Mouse (Mus musculus): ENCODE results near the gene Dennd1a.

Dennd1a gene

DNA sequence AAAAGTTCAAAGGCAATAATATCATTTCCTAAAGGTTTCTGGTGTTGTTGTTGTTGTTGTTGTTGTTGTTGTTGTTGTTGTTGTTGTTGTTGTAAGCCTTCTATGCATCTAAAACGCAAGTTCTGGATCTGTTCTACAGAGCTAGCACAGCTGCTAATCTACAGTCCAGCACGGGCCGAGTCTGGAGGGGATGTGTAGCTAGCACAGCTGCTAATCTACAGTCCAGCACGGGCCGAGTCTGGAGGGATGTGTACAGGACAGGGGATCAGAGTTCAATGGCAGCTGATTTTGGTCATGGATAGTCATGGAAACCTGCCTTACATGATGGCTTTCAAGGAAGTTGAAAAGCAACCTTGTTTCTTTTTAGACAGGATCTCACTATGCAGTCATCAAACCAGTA lies 57.3 kb downstream of the Dennd1a start:
- DNase-seq (ENCODE audit: low spot score), result no peak

DNA sequence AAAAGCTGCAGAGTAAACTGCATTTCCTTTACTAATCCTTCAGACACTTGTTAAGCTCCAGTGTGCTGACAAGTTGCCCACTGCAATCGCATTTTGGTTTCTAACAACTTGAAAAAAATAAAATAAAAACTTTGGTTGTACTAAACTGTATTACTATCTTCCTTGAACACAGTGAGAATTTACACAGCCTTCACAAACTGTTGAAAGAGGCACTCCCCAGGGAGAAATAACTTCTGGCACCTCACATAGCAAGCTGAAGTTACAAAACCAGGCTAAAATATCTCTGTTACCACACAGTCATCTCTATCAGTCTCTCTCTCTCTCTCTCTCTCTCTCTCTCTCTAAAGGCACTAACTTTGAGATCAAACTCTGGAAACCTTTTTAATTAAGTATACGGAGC lies 63.4 kb downstream of the Dennd1a start:
- no peak for DNase-seq (ENCODE audit: low spot score)

- no peak for DNase-seq (ENCODE audit: low spot score)
These were observed 65.7 kb downstream of the Dennd1a start for GRCm38 (mm10) chr2:38221461-38221860.

DNA sequence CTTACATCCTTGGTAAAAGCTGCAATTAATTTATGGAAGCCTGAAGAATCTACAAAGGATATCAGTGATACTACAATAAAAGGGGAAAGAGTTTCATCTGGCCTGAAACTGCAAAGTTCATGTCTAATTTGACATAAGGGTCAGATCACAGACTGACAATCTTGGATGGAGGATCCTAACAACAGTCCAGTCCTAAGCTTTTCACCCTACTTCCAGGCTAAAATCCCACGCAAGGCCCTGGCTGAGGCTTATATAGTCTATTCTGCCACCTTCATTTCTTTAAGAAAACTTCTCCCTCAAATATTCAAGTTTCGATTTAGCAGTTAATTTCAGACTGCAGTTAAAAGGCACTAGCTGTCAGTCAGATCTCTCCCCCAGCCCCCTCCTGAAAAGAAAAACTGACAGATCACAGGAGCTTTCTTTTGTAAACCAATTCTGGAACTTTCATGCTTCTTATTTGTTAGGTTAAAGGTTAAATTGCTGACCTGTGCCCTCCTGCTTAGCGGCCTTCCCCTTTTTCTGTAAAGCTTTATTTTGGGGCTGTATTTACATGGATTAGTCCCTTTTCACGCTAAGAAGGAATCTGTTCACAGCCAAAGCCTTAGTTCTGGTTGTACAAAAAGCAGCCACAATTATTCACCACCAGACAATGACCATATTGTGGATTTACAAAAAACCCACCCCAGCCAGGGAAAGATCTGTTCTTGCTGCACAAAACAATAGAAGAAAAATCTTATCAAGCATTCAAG lies 66.3 kb downstream of the Dennd1a start:
- no peak for DNase-seq (ENCODE audit: low spot score)

GRCm38 (mm10) chr2:38219666-38220065 lies 67.5 kb downstream of the Dennd1a start:
- DNase-seq (ENCODE audit: low spot score), result no peak

DNA sequence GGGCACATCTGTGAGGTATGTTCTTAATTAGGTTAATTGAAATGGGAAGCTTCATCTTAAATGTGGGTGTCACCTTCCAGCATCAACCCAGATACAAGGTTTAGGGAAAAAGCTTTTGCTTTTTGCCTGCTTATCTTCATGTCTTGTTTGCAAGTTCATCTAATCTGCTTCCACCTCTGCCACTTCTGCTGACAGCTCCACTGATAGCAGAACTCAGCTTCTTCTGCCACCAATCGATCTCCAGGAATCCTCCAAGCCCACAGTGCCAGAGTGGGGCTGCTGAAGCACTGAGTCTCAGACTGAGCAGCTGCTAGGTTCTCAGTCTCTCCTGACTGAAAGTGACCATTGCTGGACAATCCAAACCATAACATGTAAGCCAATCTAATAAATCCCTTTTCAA lies 74.1 kb downstream of the Dennd1a start:
- DNase-seq (ENCODE audit: low spot score), result no peak

DNA sequence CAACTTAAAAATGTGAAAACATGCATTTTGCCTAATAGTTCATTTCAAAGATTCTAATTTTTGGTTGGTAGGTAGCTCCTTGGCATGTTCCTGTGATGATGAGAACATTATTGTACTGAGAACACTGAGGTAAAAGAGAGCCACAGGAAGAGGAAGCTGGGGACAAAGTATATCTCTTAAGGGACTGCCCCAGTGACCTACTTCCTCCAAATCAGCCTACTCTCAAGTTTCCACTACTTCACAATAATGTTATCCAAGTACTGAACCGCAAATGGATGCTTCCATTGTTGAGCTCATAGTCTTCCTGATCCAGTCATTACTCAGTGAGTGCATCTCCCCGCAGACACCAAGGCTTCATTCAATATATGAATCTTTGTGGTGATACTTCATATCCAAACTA lies 75.8 kb downstream of the Dennd1a start:
- no peak for DNase-seq (ENCODE audit: low spot score)

GRCm38 (mm10) chr2:38207752-38208151 lies 79.4 kb downstream of the Dennd1a start:
- DNase-seq (ENCODE audit: low spot score), result no peak

- no peak for DNase-seq (ENCODE audit: low spot score)
These were observed 81.9 kb downstream of the Dennd1a start for GRCm38 (mm10) chr2:38205281-38205680.

DNA sequence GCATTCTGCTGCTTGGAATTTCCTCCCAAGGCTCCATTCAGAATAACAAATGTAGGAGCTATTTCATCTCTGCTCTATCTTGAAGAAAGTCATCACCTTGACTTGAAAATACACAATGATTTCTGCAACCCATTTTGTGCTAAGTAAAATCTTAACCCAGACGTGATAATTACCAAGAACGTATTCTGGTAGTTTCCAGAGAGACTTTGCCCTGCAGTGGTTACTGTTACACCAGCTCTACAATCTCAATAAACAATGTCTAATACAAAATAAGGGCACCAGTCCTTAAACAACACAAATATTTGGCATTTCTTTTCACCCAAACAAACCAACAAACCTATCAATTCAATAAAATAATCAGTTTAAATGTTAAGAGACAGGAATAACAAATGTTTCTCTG lies 82.5 kb downstream of the Dennd1a start:
- no peak for DNase-seq (ENCODE audit: low spot score)

GRCm38 (mm10) chr2:38198072-38198471 lies 89.1 kb downstream of the Dennd1a start:
- DNase-seq (ENCODE audit: low spot score), result no peak

DNA sequence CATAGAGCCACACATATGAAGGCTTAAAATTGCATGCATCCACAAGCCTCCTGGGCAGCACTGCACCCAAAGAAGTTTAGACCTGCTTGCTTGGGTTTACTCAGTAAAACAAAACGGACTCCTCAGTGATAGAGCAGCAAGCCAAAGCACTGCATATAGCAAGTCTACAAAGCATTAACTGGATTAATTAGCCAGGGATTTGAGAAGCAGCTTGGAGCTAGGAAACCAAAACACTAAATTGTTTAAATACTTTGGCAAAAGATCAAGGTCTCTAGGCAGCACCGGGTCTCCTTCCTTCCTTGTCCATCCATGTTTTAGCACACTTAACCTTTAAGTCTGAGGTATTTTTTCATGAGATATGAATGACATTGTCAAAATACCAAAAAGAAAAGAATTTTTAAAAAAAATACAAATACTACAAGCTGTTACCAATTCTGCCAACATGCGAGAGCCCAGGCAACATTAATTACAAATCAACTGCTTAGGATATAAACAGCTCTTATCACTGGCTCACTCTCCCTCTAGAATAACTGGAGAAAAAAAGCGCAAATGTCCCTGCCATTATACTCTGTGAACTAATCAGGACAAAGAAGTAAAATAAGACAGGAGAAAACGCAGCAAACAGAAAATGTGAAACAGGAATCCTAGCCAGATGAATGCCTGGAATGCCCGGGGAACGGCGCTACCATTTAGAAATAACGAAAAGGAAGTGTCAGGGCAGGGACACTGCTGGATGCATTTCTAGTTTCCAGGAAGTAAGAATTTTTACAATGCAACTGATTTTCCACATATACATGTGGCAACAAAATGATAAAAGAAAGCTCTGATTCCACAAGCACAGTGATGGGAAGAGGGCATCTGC lies 90.8 kb downstream of the Dennd1a start:
- no peak for DNase-seq (ENCODE audit: low spot score)

GRCm38 (mm10) chr2:38192007-38192406 lies 95.2 kb downstream of the Dennd1a start:
- no peak for DNase-seq (ENCODE audit: low spot score)

GRCm38 (mm10) chr2:38191601-38192000 lies 95.6 kb downstream of the Dennd1a start:
- no peak for DNase-seq (ENCODE audit: low spot score)

DNA sequence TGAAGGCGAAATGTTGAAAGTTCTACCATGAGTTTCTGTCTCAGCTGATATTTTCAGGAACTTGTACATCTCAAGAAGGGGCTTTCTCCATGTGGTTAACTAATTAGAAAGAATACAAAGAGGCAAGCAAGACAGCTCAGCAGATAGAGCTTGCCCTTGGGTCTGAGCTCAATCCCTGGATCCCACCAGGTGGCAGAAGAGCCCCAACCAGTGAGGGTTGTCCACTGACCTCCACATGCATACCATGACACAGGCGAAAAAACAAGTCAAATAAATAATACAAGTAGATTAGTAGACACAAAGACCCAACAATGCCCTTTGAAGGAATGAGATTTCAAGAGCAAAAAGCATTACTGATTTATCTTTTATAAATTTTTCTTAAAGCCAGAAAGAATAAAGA lies 100.8 kb downstream of the Dennd1a start:
- DNase-seq (ENCODE audit: low spot score), result no peak

- DNase-seq (ENCODE audit: low spot score), result no peak
These were observed 102.2 kb downstream of the Dennd1a start for GRCm38 (mm10) chr2:38184977-38185376.

GRCm38 (mm10) chr2:38183881-38184280 lies 103.3 kb downstream of the Dennd1a start:
- DNase-seq (ENCODE audit: low spot score), result no peak

GRCm38 (mm10) chr2:38182283-38182682 lies 104.9 kb downstream of the Dennd1a start:
- no peak for DNase-seq (ENCODE audit: low spot score)

GRCm38 (mm10) chr2:38177583-38177978 lies 109.6 kb downstream of the Dennd1a start:
- DNase-seq (ENCODE audit: low spot score), result no peak

DNA sequence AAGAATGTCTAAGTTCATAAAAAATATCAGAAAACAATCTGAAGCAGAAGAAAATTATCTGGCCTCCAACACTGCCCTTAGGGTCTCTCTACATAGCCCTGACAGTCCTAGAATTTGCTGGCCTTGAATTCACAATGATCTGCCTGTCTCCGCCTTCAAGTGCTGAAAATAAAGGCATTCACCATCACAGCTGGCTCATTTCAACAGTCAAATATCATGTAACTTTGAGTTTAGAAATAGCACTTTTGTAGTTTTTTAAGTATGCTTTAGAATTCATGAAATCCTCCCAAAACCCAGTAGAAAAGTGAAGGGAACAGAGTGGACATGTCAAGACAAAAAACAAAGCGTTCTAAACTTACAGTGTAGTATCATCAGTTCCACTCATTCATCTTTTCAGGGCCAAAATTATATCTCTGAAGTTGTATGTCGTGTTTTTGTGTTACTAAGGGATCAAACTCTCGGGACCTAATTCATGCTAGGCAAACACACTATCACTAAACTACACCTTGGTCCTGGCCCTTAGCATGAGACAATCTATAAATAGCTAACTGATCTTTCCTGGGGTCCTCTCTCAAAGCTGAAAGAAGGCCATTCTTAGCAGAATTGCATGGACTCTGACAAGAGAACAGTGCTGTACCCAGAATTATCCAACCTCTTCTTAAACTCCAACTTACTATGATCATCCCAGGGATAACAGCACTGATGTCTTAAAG lies 110.2 kb downstream of the Dennd1a start:
- DNase-seq (ENCODE audit: low spot score), result no peak

DNA sequence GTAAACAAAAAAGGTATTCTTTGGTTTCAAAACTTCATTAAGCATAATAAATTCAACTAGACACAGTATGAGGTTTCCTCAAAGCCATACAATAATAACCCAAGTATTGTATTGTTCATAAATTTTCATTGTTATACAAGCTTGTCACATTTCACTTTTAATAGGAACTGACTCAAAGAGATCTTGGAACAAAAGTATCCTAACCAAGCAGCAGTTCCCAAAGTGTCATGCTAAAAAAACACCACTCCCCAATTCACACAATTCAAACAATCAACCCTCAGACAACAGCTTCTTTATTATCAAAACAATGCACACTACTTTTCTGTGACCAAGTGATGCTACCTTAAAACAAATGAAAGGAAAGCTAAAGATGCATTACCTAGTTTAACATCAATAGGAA lies 111.9 kb downstream of the Dennd1a start:
- DNase-seq (ENCODE audit: low spot score), result no peak

GRCm38 (mm10) chr2:38168606-38169005 lies 118.6 kb downstream of the Dennd1a start:
- DNase-seq (ENCODE audit: low spot score), result no peak

GRCm38 (mm10) chr2:38165966-38166365 lies 121.2 kb downstream of the Dennd1a start:
- DNase-seq (ENCODE audit: low spot score), result no peak
